Mouse (Mus musculus) heart, embryonic 14.5 days (tissue): ENCODE measurements around the gene Ube2g1. TPM values are rescaled to one million over a fixed set of nuclear protein-coding genes. Genes with fewer than 3 reads are reported as not detected.
A peak's percentile ranks its signal among the peaks of the same experiment; 100 is the strongest.

Experiments
- ATAC-seq: fragments of 200-750 bp; cut with Nextera tagmentation; 2 replicates; pipeline ENCODE4 v1.8.0; 2017; ENCODE audit warnings: low read depth, moderate TSS enrichment; ENCODE audit not compliant: insufficient number of reproducible peaks, insufficient read depth, low FRiP score
- H3K27ac ChIP-seq, 2 experiments: fragments of 200-500 bp in 1 of 2; fragments of 300-500 bp in 1 of 2; sonication (generic) in 1 of 2; replicated peaks in 1 of 2; 2 replicates each; pipeline ENCODE4 v1.5.1; 2012 to 2014; ENCODE audit warnings: low read depth in 2 of 2, low read length in 2 of 2, control low read depth in 1 of 2, mild to moderate bottlenecking in 1 of 2, mixed read lengths in 1 of 2; ENCODE audit not compliant: control insufficient read depth in 1 of 2, insufficient read depth in 1 of 2
- H3K27me3 ChIP-seq: fragments of 300-500 bp; sonication (generic); 2 replicates; pipeline ENCODE4 v1.6.1; 2014; ENCODE audit warnings: mild to moderate bottlenecking, low read length, control low read depth; ENCODE audit not compliant: control insufficient read depth, insufficient read depth
- H3K36me3 ChIP-seq: fragments of 300-500 bp; sonication (generic); 2 replicates; pipeline ENCODE4 v1.6.1; 2014; ENCODE audit warnings: mild to moderate bottlenecking, control low read depth, low read length, mixed read lengths; ENCODE audit not compliant: control insufficient read depth, insufficient read depth
- H3K4me1 ChIP-seq, 2 experiments: fragments of 200-500 bp in 1 of 2; fragments of 300-500 bp in 1 of 2; sonication (generic) in 1 of 2; 2 replicates each; pipeline ENCODE4 v1.6.1; 2012 to 2014; ENCODE audit warnings: low read length in 2 of 2, control low read depth in 1 of 2, mixed read lengths in 1 of 2; ENCODE audit not compliant: control insufficient read depth in 2 of 2, insufficient read depth in 2 of 2
- H3K4me2 ChIP-seq: fragments of 300-500 bp; sonication (generic); 2 replicates; pipeline ENCODE4 v1.6.1; 2014; ENCODE audit warnings: mild to moderate bottlenecking, low read length
- H3K4me3 ChIP-seq, 2 experiments: fragments of 200-500 bp in 1 of 2; fragments of 300-500 bp in 1 of 2; sonication (generic) in 1 of 2; 2 replicates each; pipeline ENCODE4 v1.5.1; 2012 to 2014; ENCODE audit warnings: low read length in 2 of 2, mild to moderate bottlenecking in 2 of 2, control low read depth in 1 of 2, low read depth in 1 of 2, moderate library complexity in 1 of 2; ENCODE audit not compliant: control insufficient read depth in 1 of 2, insufficient read depth in 1 of 2
- H3K9ac ChIP-seq: fragments of 300-500 bp; sonication (generic); 2 replicates; pipeline ENCODE4 v1.6.1; 2014; ENCODE audit warnings: mild to moderate bottlenecking, low read length
- H3K9me3 ChIP-seq: fragments of 300-500 bp; sonication (generic); 2 replicates; pipeline ENCODE4 v1.6.1; 2016; ENCODE audit warnings: low read length, control low read depth; ENCODE audit not compliant: control insufficient read depth
- WGBS: fragments of 180-500 bp; shearing (Covaris S2); extraction: QIAGEN DNeasy Blood & Tissue Kit; methylation state at CpG from one replicate; pipeline ENCODE4 v1.1.7; 2014; 5-methylcytosine and 5-hydroxymethylcytosine counted together
- polyA plus RNA-seq: library from polyadenylated mRNA; unstranded; fragments of >200 nt; fragmentation: Nextera tagmentation; extraction: Ambion mirVana; gene quantifications from 2 replicates; pipeline ENCODE4 v1.2.1, GENCODE M21; 2014

Ube2g1 gene
- polyA plus RNA-seq, 1 experiment from 2014 or later = 65.4 TPM

- no peaks in the 10 kb centered on the region for H3K36me3 ChIP-seq
- peaks cover 6% of the 10 kb centered on the region; the same call in 1 of the 2 replicates for H3K27me3 ChIP-seq
- 75% methylated on average over 11 of the region's 11 CpGs for WGBS
- no peaks in the 10 kb centered on the region for H3K9me3 ChIP-seq
- H3K4me2 ChIP-seq = no peak overlapping the region
- no peak overlapping the region for H3K27ac ChIP-seq
- ATAC-seq = no peak
- peaks cover 0 to 2% of the 10 kb centered on the region in 2 experiments; a peak in 1 of 4 replicates for H3K4me1 ChIP-seq
- H3K4me3 ChIP-seq = no peak overlapping the region
- no peak overlapping the region for H3K9ac ChIP-seq
Observed at GRCm38 (mm10) chr11:72569671-72570318, 37.3 kb upstream of the Ube2g1 start.

DNA sequence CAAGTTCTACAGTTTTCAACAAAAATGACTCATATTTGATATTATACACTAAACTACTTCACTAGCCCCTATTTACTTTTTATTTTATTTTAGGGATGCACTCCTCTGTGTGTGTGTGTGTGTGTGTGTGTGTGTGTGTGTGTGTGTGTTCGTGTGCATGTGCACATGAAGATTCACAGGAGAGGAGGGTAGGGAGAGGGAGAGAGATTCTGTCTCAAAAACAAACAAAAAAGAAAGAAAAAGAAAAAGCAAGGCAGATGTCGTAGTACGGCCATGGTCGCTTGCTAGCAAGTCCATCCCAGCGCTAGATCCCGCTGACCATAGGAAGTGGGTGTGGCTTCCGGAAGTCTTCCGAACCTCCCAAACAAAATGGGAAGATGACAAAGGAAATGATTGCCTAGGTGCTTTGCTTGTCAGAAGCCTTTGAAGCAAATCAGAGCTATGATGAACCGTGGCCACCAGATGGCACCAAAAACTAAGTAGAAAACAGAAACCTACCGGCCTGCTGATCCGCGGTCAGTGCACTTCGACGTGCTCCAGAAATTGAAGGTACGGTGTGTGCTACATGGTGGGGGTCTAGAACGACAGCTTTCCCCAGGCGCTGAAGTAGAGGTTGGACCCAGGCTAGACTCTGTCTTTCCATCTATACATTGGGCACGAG is 36.6 kb upstream of the Ube2g1 start:
- Histone ChIP-seq H3K27me3 (peaks cover 6% of the 10 kb centered on the region; the same call in 1 of the 2 replicates), H3K9ac (no peak overlapping the region), H3K4me1 (peaks cover 0 to 2% of the 10 kb centered on the region in 2 experiments; a peak in 1 of 4 replicates), H3K9me3 (no peaks in the 10 kb centered on the region), H3K4me3 (0 out of 4 replicates have a peak overlapping the region, but pooled peaks of 1 of the 2 experiments have one; percentile 8), H3K36me3 (no peaks in the 10 kb centered on the region), H3K27ac (no peak overlapping the region), H3K4me2 (peak overlapping the region; percentile 52)
- 4% methylated on average over 18 of the region's 18 CpGs for WGBS
- no peak; the same call in 1 of the 2 replicates for ATAC-seq

- 86% methylated on average over 1 of the region's 1 CpGs for WGBS
- Histone ChIP-seq H3K27ac (no peak overlapping the region), H3K4me1 (peaks cover 0 to 5% of the 10 kb centered on the region in 2 experiments; a peak in 1 of 4 replicates), H3K27me3 (peaks cover 14% of the 10 kb centered on the region; the same call in 1 of the 2 replicates), H3K36me3 (no peaks in the 10 kb centered on the region), H3K9me3 (no peaks in the 10 kb centered on the region), H3K4me2 (no peak overlapping the region), H3K4me3 (no peak overlapping the region), H3K9ac (no peak overlapping the region)
- no peak for ATAC-seq
Observed at GRCm38 (mm10) chr11:72573819-72574218, 33.3 kb upstream of the Ube2g1 start.

GRCm38 (mm10) chr11:72576111-72576465 is 31.0 kb upstream of the Ube2g1 start:
- Histone ChIP-seq H3K9ac (peak overlapping the region; percentile 34), H3K4me2 (peak overlapping the region; percentile 80), H3K27ac (no peak overlapping the region), H3K27me3 (peaks cover 12% of the 10 kb centered on the region; the same call in 1 of the 2 replicates), H3K4me1 (peaks cover 0 to 3% of the 10 kb centered on the region in 2 experiments; a peak in 1 of 4 replicates), H3K9me3 (no peaks in the 10 kb centered on the region), H3K36me3 (no peaks in the 10 kb centered on the region), H3K4me3 (peak overlapping the region; percentile 30 to 34)
- no peak for ATAC-seq
- WGBS = 23% methylated on average over 7 of the region's 7 CpGs

GRCm38 (mm10) chr11:72576466-72577351 is 30.4 kb upstream of the Ube2g1 start:
- no peak overlapping the region for H3K27ac ChIP-seq
- peak overlapping the region; percentile 80 for H3K4me2 ChIP-seq
- H3K9me3 ChIP-seq = no peaks in the 10 kb centered on the region
- peak overlapping the region; percentile 30 to 34 for H3K4me3 ChIP-seq
- WGBS = under 1% methylated on average over 24 of the region's 24 CpGs
- peaks cover 0 to 3% of the 10 kb centered on the region in 2 experiments; a peak in 1 of 4 replicates for H3K4me1 ChIP-seq
- peak overlapping the region; percentile 34 for H3K9ac ChIP-seq
- ATAC-seq = peak; percentile 50; the same call in 1 of the 2 replicates
- peaks cover 8% of the 10 kb centered on the region; the same call in 1 of the 2 replicates for H3K27me3 ChIP-seq
- no peaks in the 10 kb centered on the region for H3K36me3 ChIP-seq

- Histone ChIP-seq H3K4me1 (peaks cover 0 to 3% of the 10 kb centered on the region in 2 experiments; a peak in 1 of 4 replicates), H3K9me3 (no peaks in the 10 kb centered on the region), H3K27ac (no peak overlapping the region), H3K4me3 (no peak overlapping the region), H3K4me2 (no peak overlapping the region), H3K27me3 (peaks cover 8% of the 10 kb centered on the region; the same call in 1 of the 2 replicates), H3K36me3 (no peaks in the 10 kb centered on the region), H3K9ac (no peak overlapping the region)
- ATAC-seq = no peak
- WGBS = 68% methylated on average over 4 of the region's 4 CpGs
Observed at GRCm38 (mm10) chr11:72578471-72578870, 28.6 kb upstream of the Ube2g1 start.
